Mouse (Mus musculus) G1E (cell line): ENCODE data around the gene Carmil1.

ENCODE experiments used
- GATA1 ChIP-seq: IDR thresholded peaks from 2 replicates; pipeline ENCODE4 v1.6.1; 2012; ENCODE audit warnings: borderline replicate concordance, low read length, inconsistent platforms, mixed read lengths
- POLR2AphosphoS5 ChIP-seq: IDR thresholded peaks from 2 replicates; pipeline ENCODE4 v1.6.1; 2012; ENCODE audit warnings: low read depth, low read length, inconsistent platforms; ENCODE audit not compliant: insufficient replicate concordance
- TAL1 ChIP-seq: conservative IDR thresholded peaks from 2 replicates; pipeline ENCODE4 v1.6.1; 2012; ENCODE audit warnings: low read depth, low read length, inconsistent platforms, mixed read lengths

DNA sequence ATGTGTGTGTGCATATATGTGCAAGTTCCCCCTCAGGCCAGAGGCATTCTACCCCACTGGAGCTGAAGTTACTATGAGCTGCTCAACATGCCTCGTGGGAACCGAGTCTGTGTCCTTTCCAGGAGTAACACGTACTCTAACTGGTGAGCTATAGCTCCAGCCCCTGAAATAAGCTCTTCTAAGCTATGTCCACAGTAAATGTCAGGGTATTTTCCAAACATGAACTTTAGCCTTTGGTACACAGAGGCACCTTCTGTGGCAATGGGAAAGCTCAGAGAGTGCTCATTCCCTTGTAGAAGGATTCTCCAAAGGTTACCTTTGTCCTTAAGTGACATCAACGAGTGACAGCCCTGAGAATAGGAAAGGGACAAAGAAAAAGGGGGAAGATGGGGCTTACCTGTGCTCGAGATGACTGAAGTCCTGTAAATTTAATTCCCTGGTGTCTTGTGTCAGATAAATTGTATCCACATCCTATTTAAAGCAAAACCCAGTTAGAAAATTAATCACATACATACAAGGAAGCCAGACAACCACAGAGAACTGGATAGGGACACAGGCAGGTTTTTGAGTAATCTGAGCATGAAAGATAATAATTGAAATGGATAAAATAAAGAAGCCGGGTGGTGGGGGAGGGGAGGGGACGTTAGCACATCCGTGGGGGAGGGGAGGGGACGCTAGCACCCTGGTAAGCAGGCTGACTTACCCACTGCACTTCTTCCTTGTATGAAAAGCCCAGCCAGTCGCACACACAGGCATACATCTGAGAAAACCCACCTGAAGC is 126.1 kb downstream of the Carmil1 start:
- TF ChIP-seq TAL1 (no peak), POLR2AphosphoS5 (no peak), GATA1 (no peak)
